Mouse (Mus musculus) megakaryocyte, embryonic 14.5 days (primary cell): ENCODE data around the gene Tnk2. TPM values are rescaled to one million over a fixed set of nuclear protein-coding genes. Genes with fewer than 3 reads are reported as not detected.
A peak's percentile ranks its signal among the peaks of the same experiment; 100 is the strongest.

Experiments
- H3K27me3 ChIP-seq: replicated peaks from 2 replicates; pipeline ENCODE3; 2012; ENCODE audit warnings: inconsistent platforms
- H3K36me3 ChIP-seq: replicated peaks from 2 replicates; pipeline ENCODE3; 2012; ENCODE audit warnings: low read length, inconsistent platforms, mixed read lengths
- H3K4me1 ChIP-seq: 2 replicates; pipeline ENCODE4 v1.6.1; 2012; ENCODE audit warnings: inconsistent platforms
- H3K4me3 ChIP-seq: replicated peaks from 2 replicates; pipeline ENCODE3; 2012; ENCODE audit warnings: moderate library complexity, mild to moderate bottlenecking, inconsistent platforms
- H3K9me3 ChIP-seq: 2 replicates; pipeline ENCODE4 v1.6.1; 2012; ENCODE audit warnings: inconsistent platforms
- FLI1 ChIP-seq: IDR thresholded peaks from 2 replicates; pipeline ENCODE4 v1.6.1; 2012; ENCODE audit warnings: low read length, inconsistent platforms, mixed read lengths
- GATA1 ChIP-seq: IDR thresholded peaks from 3 replicates; pipeline ENCODE4 v1.6.1; 2012; ENCODE audit warnings: mixed read lengths, low read length, inconsistent platforms, borderline replicate concordance
- polyA plus RNA-seq: library from polyadenylated mRNA; stranded (reverse); fragments of >175 nt; gene quantifications from 2 replicates; pipeline ENCODE4 v1.2.3, GENCODE M21; 2012; ENCODE audit warnings: low replicate concordance; ENCODE audit not compliant: insufficient read depth

Tnk2 gene
- polyA plus RNA-seq, 1 experiment = 230 TPM

DNA sequence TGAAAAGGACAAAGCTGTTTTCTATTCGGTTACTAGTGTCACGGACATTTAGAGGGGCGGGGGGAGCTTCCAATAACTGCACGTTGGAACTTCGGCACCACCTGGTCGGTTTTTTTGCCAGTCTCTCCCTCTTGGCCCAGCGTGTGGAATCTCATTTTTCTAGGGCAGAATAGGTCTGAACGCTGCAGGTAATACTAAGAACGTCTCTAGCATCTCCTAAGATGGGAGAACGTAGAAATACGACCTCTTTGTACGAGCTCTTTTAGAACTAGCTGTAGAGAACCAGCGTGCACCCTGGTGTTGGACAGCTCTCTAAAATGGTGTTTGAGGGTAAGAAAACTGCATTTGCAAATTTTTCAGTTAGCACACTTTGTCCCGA is 34.3 kb upstream of the Tnk2 start:
- Histone ChIP-seq H3K4me1 (peaks cover 48% of the 10 kb centered on the region), H3K9me3 (no peaks in the 10 kb centered on the region), H3K27me3 (no peaks in the 10 kb centered on the region), H3K36me3 (peaks cover 12% of the 10 kb centered on the region), H3K4me3 (peak overlapping the region; percentile 99)
- TF ChIP-seq GATA1 = no peak
- TF ChIP-seq FLI1 = no peak

DNA sequence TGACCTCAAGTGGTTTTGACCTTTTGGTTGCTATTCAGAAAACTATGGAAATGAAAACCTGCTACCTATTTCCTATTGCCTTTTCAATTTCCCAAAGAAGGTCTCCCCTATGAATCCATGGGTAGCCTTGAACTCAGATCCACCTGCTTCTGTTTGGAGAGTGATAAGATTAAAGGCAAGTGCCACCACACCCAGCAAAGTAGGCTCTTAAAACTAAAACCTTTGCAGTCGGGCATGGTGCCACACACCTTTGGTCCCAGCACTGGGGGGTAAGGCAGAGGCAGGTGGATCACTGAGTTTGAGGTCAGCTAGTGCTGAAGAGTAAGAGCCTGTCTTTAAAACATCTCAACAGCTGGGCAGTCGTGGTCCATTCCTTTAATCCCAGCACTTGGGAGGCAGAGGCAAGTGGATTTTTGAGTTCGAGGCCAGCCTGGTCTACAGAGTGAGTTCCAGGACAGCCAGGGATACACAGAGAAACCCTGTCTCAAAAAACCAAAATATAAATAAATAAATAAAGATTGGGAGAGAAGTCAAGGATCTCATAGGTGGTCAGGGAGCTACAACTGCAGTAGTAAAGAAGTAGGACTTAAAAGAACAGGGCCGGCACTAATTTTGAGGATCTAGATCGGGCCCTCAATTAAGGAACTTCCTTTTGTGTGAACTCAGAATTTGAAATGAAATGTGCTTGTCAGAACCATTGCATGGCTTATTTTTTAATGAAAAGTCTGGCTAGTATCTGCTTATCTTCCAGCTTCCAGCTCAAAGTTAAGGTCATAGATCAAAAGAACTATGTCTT is 33.0 kb upstream of the Tnk2 start:
- H3K9me3 ChIP-seq = no peaks in the 10 kb centered on the region
- H3K27me3 ChIP-seq = no peaks in the 10 kb centered on the region
- TF ChIP-seq GATA1 = no peak
- TF ChIP-seq FLI1 = no peak
- peaks cover 24% of the 10 kb centered on the region for H3K36me3 ChIP-seq
- H3K4me1 ChIP-seq = peaks cover 55% of the 10 kb centered on the region
- H3K4me3 ChIP-seq = peak overlapping the region; percentile 99

DNA sequence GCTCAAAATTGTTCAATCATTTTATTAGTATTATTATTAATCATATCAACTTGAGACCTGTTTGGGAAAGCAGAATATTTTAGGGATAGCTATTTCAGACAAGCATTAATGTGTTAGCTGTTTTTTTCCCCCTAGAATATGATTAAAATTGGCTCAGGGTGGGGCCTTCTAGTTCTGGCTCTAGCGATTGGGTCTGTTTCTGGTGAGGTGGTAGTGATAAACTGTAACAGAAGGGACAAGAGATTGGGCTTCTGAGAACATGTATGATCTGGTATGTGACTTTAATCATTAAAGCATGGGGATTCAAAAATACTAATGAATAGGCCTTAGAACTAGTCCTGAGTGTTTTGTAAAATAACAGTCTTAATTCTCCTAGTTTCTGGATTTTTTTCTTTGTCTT is 31.6 kb upstream of the Tnk2 start:
- peaks cover 37% of the 10 kb centered on the region for H3K36me3 ChIP-seq
- H3K27me3 ChIP-seq = no peaks in the 10 kb centered on the region
- H3K4me1 ChIP-seq = peaks cover 55% of the 10 kb centered on the region
- TF ChIP-seq FLI1 (no peak), GATA1 (no peak)
- no peaks in the 10 kb centered on the region for H3K9me3 ChIP-seq
- H3K4me3 ChIP-seq = peak overlapping the region; percentile 53

- Histone ChIP-seq H3K4me3 (no peak overlapping the region), H3K9me3 (no peaks in the 10 kb centered on the region), H3K27me3 (no peaks in the 10 kb centered on the region), H3K36me3 (peaks cover 50% of the 10 kb centered on the region), H3K4me1 (peaks cover 48% of the 10 kb centered on the region)
- TF ChIP-seq FLI1 (no peak), GATA1 (no peak)
Measured at GRCm38 (mm10) chr16:32613269-32613834, 30.3 kb upstream of the Tnk2 start.

DNA sequence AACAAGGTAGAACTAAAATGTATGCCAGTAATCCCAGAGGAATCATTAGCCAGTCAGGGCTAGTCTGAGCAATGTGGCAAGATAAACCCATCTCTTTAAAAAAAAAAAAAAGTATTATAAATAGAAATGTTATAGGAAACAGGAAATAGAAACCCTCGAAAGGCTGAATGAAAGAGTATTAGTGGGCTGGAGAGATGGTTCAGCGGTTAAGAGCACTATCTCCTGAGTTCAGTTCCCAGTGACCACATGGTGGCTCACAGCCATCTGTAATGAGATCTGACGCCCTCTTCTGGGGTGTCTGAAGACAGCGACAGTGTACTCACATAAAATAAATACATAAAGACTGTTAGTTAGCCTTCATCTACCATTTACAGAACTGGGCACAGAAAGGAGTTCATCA is 29.6 kb upstream of the Tnk2 start:
- peaks cover 57% of the 10 kb centered on the region for H3K36me3 ChIP-seq
- H3K4me1 ChIP-seq = peaks cover 45% of the 10 kb centered on the region
- TF ChIP-seq GATA1 (no peak), FLI1 (no peak)
- no peaks in the 10 kb centered on the region for H3K27me3 ChIP-seq
- no peaks in the 10 kb centered on the region for H3K9me3 ChIP-seq
- no peak overlapping the region for H3K4me3 ChIP-seq

DNA sequence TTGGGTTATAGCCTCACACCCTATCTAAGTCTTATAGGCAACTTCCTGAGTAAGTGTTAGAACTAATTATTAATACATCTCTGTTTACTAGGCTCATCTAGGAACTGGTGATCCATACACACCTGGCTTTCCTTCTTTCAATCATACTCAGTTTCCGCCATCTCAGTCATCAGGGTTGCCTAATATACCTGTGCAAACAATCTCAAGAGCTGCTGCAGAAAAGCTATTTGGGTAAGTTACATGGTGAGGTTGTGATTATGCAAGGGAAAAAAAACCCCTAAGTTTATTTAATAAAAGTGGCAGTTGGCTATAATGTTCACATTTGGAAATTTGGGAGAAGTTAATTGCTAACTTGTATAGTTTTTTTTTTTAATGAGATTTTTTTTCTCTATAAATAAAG is 24.7 kb upstream of the Tnk2 start:
- no peaks in the 10 kb centered on the region for H3K27me3 ChIP-seq
- no peaks in the 10 kb centered on the region for H3K9me3 ChIP-seq
- peaks cover 11% of the 10 kb centered on the region for H3K4me1 ChIP-seq
- no peak overlapping the region for H3K4me3 ChIP-seq
- TF ChIP-seq FLI1 (no peak), GATA1 (no peak)
- H3K36me3 ChIP-seq = peaks cover 96% of the 10 kb centered on the region

DNA sequence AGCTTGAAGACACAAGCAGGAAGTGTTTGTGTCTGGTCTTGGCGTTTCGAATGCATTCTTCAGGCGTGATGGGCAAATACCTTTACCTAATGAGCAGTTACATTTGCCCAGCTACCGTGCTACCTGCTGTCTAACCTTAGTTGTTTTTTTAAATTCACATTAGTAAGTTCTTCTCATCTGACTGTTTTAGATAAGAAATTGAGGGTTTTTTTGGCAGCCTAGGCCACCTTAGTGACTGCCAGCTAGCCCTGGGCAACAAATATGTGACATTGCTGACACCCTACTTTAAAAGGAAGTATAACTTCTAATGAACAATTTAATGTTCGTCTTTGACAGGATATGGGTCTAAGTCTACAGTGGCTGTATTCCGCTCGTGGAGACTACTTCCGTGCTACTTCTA is 15.5 kb upstream of the Tnk2 start:
- Histone ChIP-seq H3K4me1 (no peaks in the 10 kb centered on the region), H3K9me3 (no peaks in the 10 kb centered on the region), H3K27me3 (no peaks in the 10 kb centered on the region), H3K4me3 (no peak overlapping the region), H3K36me3 (peaks cover 97% of the 10 kb centered on the region)
- TF ChIP-seq FLI1 (no peak), GATA1 (no peak)

- Histone ChIP-seq H3K4me3 (no peak overlapping the region), H3K4me1 (peaks cover 18% of the 10 kb centered on the region), H3K9me3 (peaks cover 5% of the 10 kb centered on the region; the same call in 1 of the 2 replicates), H3K36me3 (peaks cover 68% of the 10 kb centered on the region), H3K27me3 (peaks cover 2% of the 10 kb centered on the region)
- TF ChIP-seq GATA1 (no peak), FLI1 (no peak)
Measured at GRCm38 (mm10) chr16:32632328-32632824, 11.3 kb upstream of the Tnk2 start.

GRCm38 (mm10) chr16:32633486-32634012 is 10.1 kb upstream of the Tnk2 start:
- H3K4me1 ChIP-seq = peaks cover 24% of the 10 kb centered on the region
- H3K9me3 ChIP-seq = peaks cover 5% of the 10 kb centered on the region; the same call in 1 of the 2 replicates
- no peak overlapping the region for H3K4me3 ChIP-seq
- H3K36me3 ChIP-seq = peaks cover 57% of the 10 kb centered on the region
- no peak for TF ChIP-seq FLI1
- no peak for TF ChIP-seq GATA1
- peaks cover 2% of the 10 kb centered on the region for H3K27me3 ChIP-seq

DNA sequence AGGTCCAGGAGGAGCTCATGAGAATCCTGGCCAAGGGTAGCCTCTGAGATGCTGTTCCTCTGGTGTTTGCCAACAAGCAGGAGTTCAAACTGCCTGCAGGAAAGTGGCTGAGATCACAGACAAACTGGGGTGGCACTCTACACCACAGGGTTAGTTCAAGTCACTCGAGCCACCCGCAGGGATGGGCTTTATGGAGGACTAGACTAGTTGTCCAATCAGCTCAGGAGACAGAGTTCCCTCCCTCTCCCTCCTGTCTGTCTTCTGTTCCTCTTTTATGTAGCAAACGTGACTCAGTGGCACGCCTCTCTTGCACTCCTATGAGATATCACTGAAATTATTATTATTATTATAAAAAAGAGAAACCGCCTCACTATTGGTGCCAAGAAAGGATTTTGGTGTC is 9.5 kb upstream of the Tnk2 start:
- no peak overlapping the region for H3K4me3 ChIP-seq
- TF ChIP-seq FLI1 (no peak), GATA1 (no peak)
- H3K9me3 ChIP-seq = peaks cover 5% of the 10 kb centered on the region; the same call in 1 of the 2 replicates
- peaks cover 30% of the 10 kb centered on the region for H3K4me1 ChIP-seq
- peaks cover 51% of the 10 kb centered on the region for H3K36me3 ChIP-seq
- peaks cover 2% of the 10 kb centered on the region for H3K27me3 ChIP-seq
